Mouse (Mus musculus): Measurements from ENCODE around the gene Zbtb5.
A peak's percentile ranks its signal among the peaks of the same experiment; 100 is the strongest.
"Not testable (repeated sequence)": the region's sequence is repeated elsewhere in the genome, so short reads cannot be mapped to it uniquely, and the experiment has no call there.

Gene Zbtb5

GRCm38 (mm10) chr4:45012105-45012975 is at the start of gene Zbtb5:
Zbtb5 (minus strand) TSS chr4:45012412.
- peak; percentile 99 for DNase-seq (ENCODE audit: low read depth, low spot score)

- DNase-seq (ENCODE audit: low read depth, low spot score), result no peak
Measured at GRCm38 (mm10) chr4:45055451-45055850, 43.2 kb upstream of the Zbtb5 start.

- DNase-seq (ENCODE audit: low read depth, low spot score), result no peak
Measured at GRCm38 (mm10) chr4:45054862-45055261, 42.6 kb upstream of the Zbtb5 start.

- no peak for DNase-seq (ENCODE audit: low read depth, low spot score)
Measured at GRCm38 (mm10) chr4:45047956-45048355, 35.7 kb upstream of the Zbtb5 start.

GRCm38 (mm10) chr4:45047286-45047887 is 35.2 kb upstream of the Zbtb5 start:
- DNase-seq (ENCODE audit: low read depth, low spot score), result no peak

GRCm38 (mm10) chr4:45046679-45047078 is 34.5 kb upstream of the Zbtb5 start:
- DNase-seq (ENCODE audit: low read depth, low spot score), result no peak

GRCm38 (mm10) chr4:45040795-45041194 is 28.6 kb upstream of the Zbtb5 start:
- DNase-seq (ENCODE audit: low read depth, low spot score), result no peak

- not testable (repeated sequence) for DNase-seq (ENCODE audit: low read depth, low spot score)
Measured at GRCm38 (mm10) chr4:45039546-45039945, 27.3 kb upstream of the Zbtb5 start.

- not testable (repeated sequence) for DNase-seq (ENCODE audit: low read depth, low spot score)
Measured at GRCm38 (mm10) chr4:45038879-45039278, 26.7 kb upstream of the Zbtb5 start.

- DNase-seq (ENCODE audit: low read depth, low spot score), result no peak
Measured at GRCm38 (mm10) chr4:45037455-45038410, 25.5 kb upstream of the Zbtb5 start.

GRCm38 (mm10) chr4:45036571-45036970 is 24.4 kb upstream of the Zbtb5 start:
- no peak for DNase-seq (ENCODE audit: low read depth, low spot score)

GRCm38 (mm10) chr4:45036048-45036447 is 23.8 kb upstream of the Zbtb5 start:
- DNase-seq (ENCODE audit: low read depth, low spot score), result no peak

GRCm38 (mm10) chr4:45034693-45035628 is 22.7 kb upstream of the Zbtb5 start:
- DNase-seq (ENCODE audit: low read depth, low spot score), result no peak

- no peak for DNase-seq (ENCODE audit: low read depth, low spot score)
Measured at GRCm38 (mm10) chr4:45032586-45032985, 20.4 kb upstream of the Zbtb5 start.

GRCm38 (mm10) chr4:45026459-45026858 is 14.2 kb upstream of the Zbtb5 start:
- no peak for DNase-seq (ENCODE audit: low read depth, low spot score)

- no peak for DNase-seq (ENCODE audit: low read depth, low spot score)
Measured at GRCm38 (mm10) chr4:45019009-45019408, 6.8 kb upstream of the Zbtb5 start.

GRCm38 (mm10) chr4:45018452-45018980 is 6.3 kb upstream of the Zbtb5 start, which contains the start of gene Polr1e:
Polr1e (plus strand) TSS chr4:45018583.
- peak; percentile 92 for DNase-seq (ENCODE audit: low read depth, low spot score)

- peak; percentile 27 for DNase-seq (ENCODE audit: low read depth, low spot score)
Measured at GRCm38 (mm10) chr4:45015615-45016014, 3.4 kb upstream of the Zbtb5 start.

- no peak for DNase-seq (ENCODE audit: low read depth, low spot score)
Measured at GRCm38 (mm10) chr4:45013537-45013936, 1.3 kb upstream of the Zbtb5 start.

GRCm38 (mm10) chr4:45013031-45013431 is 819 bp upstream of the Zbtb5 start:
- no peak for DNase-seq (ENCODE audit: low read depth, low spot score)
